Mouse (Mus musculus): ENCODE results near the gene Gipr.

DNA sequence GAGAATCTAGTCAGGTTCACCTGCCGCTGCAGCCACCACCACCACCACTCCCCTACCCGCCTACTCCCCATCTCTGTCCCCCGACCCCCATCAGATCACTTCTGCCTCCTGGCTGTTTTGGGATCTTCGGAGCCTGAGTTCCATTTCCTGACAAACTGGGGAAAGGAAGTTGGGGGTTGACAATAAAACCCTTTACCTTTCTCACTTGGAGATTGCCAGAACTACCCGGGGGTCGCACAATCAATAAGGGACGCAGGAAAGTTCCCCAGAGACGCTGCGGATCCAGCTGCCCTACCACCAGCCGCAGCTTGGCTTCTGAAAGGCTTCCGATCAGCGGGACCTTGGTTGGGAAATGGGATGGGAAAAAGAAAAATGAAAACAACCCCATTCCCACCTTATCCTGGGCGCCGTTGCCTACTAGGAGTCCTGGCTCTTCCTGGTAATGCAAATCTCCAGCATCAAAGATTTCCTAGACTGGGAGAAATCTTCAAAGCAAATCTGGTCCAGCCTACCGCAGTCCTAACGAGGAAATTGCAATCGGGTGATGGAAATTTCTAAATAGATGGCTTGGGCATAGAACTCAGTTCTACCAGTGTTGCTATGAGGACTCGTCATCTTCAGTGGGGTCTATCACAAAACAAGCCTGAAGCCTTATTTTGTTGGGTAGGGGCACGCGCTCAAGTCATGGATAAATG, 17.6 kb downstream of the Gipr start:
- no peak for TF ChIP-seq FLI1 (IDR thresholded peaks at IDR 0.05; ENCODE audit: low read length)
- TF ChIP-seq GATA1 (IDR thresholded peaks at IDR 0.05; ENCODE audit: borderline replicate concordance, low read length): no peak
